Mouse (Mus musculus): ENCODE data around the gene Cfd. TPM values are rescaled to one million over a fixed set of nuclear protein-coding genes. Genes with fewer than 3 reads are reported as not detected.
A peak's percentile ranks its signal among the peaks of the same experiment; 100 is the strongest.

Gene Cfd
- total and polyA plus RNA-seq, 3 experiments: 0.26 TPM; not detected in 2

GRCm38 (mm10) chr10:79927324-79928029, 36.8 kb downstream of the Cfd start (continued):
- no peak for TF ChIP-seq ZC3H11A (IDR thresholded peaks at IDR 0.05; ENCODE audit: low read depth, low read length)
- TF ChIP-seq RAD21 (IDR thresholded peaks at IDR 0.05; ENCODE audit: low read depth, low read length): no peak; the same call in 1 of the 2 replicates
- no peak for TF ChIP-seq JUN (IDR thresholded peaks at IDR 0.05; ENCODE audit: insufficient read depth, low read depth, low read length)
- TF ChIP-seq PAX5 (IDR thresholded peaks at IDR 0.05; ENCODE audit: low read length): no peak
- no peak; the same call in 1 of the 2 replicates for TF ChIP-seq MXI1 (IDR thresholded peaks at IDR 0.05; ENCODE audit: low read depth, low read length)
- no peak; the same call in 1 of the 2 replicates for TF ChIP-seq SMC3 (IDR thresholded peaks at IDR 0.05; ENCODE audit: low read depth, low read length)
- no peak for TF ChIP-seq GABPA (IDR thresholded peaks at IDR 0.05; ENCODE audit: insufficient replicate concordance, low read depth, low read length)
- TF ChIP-seq CTCF (conservative IDR thresholded peaks at IDR 0.05 in 1 of 2, IDR thresholded peaks at IDR 0.05 in 1 of 2; ENCODE audit: low read depth in 2 of 2, low read length in 2 of 2): peak in 1 of 2 experiments; percentile 20; a peak in 2 of 4 replicates
- no peak; the same call in 1 of the 2 replicates for TF ChIP-seq POLR2AphosphoS2 (IDR thresholded peaks at IDR 0.05; ENCODE audit: low read depth, low read length)
- peak; percentile 50 for TF ChIP-seq NELFE (IDR thresholded peaks at IDR 0.05; ENCODE audit: low read depth, low read length)

DNA sequence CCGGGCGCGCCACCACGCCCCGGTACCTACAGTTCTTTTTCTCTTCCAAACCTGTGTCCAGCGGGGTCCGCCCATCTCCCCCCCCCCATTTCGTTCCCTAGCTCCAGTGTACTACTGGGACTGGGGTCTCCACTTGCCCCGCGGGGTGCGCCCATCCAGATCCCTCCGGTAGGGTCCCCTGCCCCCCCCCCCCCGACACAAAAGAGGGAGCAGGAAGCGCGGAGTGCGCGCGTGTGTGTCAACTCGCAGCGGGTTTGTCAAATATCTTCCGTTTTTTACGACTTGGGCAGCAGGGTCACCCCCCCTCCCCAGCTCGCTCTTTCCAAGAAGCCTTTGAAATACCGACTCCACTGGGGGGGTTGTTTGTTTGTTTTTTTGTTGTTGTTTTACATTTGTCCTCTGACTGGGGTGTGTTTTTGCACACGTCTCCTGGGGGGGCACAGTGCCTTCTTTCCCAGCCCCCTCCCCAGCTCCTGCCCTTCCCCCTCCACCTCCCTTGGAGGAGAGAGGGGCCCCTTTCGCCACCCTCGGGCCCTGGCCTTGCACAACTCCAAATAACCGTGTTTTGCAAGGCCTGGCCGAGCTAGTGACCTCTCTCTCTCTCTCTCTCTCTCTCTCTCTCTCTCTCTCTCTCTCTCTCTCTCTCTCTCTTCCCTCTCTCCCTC, 37.5 kb downstream of the Cfd start:
- in situ Hi-C loops (cut with MboI; ENCODE audit: low pct_ligation_motif_present, low pct_unique_long_range_greater_than_20kb, low sequenced_read_pairs): loop anchor here (5.0 kb wide), 2 partner anchors 34 to 36 kb away; partner anchors contain the start of genes Cfd and Wdr18
- H3K9me3 ChIP-seq (replicated peaks; ENCODE audit: low read length): no peaks in the 10 kb centered on the region
- no peaks in the 10 kb centered on the region for H3K27me3 ChIP-seq (replicated peaks)
- dilution Hi-C loops (cut with MboI; ENCODE audit: extremely low pct_ligation_motif_present, extremely low pct_unique_long_range_greater_than_20kb, low sequenced_read_pairs): no loop called here
- peak overlapping the region; percentile 98 for H3K9ac ChIP-seq (ENCODE audit: insufficient read depth, low read depth)
- H3K4me2 ChIP-seq (ENCODE audit: insufficient read depth, low read depth, poor library complexity, severe bottlenecking): peak overlapping the region; percentile 46; the same call in 1 of the 2 replicates
- peak; percentile 51 for DNase-seq (ENCODE audit: extremely low read depth)
- peak overlapping the region; percentile 80; the same call in 1 of the 2 replicates for H3K27ac ChIP-seq (ENCODE audit: insufficient read depth, low read depth)
- H3K4me3 ChIP-seq (replicated peaks in 1 of 3; ENCODE audit: low read depth in 2 of 3, low read length in 2 of 3, poor library complexity in 1 of 3): peak overlapping the region; percentile 72 to 96 (median 91)
- H3K36me3 ChIP-seq (replicated peaks in 1 of 2; ENCODE audit: control insufficient read depth in 1 of 2, insufficient read depth in 1 of 2, low read length in 1 of 2): peaks cover 25 to 35% of the 10 kb centered on the region in 2 experiments
- H3K4me1 ChIP-seq (ENCODE audit: control insufficient read depth in 1 of 2, insufficient read depth in 2 of 2): peaks cover 10 to 66% of the 10 kb centered on the region in 2 experiments
- peaks cover 63% of the 10 kb centered on the region for H3K79me2 ChIP-seq (replicated peaks; ENCODE audit: control insufficient read depth, extremely low read depth, insufficient read depth, poor library complexity, severe bottlenecking)
- no peak for TF ChIP-seq CTCF (conservative IDR thresholded peaks at IDR 0.05 in 1 of 2, IDR thresholded peaks at IDR 0.05 in 1 of 2; ENCODE audit: low read depth in 2 of 2, low read length in 2 of 2)
- no peak for TF ChIP-seq NRF1 (IDR thresholded peaks at IDR 0.05; ENCODE audit: low read depth, low read length)
- TF ChIP-seq CHD1 (IDR thresholded peaks at IDR 0.05; ENCODE audit: low read depth, low read length): no peak; the same call in 1 of the 2 replicates
- TF ChIP-seq POLR2A (IDR thresholded peaks at IDR 0.05; ENCODE audit: low read depth, low read length): peak; percentile 26; the same call in 1 of the 2 replicates
- TF ChIP-seq IRF4 (IDR thresholded peaks at IDR 0.05; ENCODE audit: low read depth, low read length): peak; percentile 3; the same call in 1 of the 2 replicates
- TF ChIP-seq ZMIZ1 (IDR thresholded peaks at IDR 0.05; ENCODE audit: low read depth, low read length): no peak
- TF ChIP-seq SIN3A (IDR thresholded peaks at IDR 0.05; ENCODE audit: low read length): no peak
- TF ChIP-seq EP300 (IDR thresholded peaks at IDR 0.05; ENCODE audit: low read length): no peak
- TF ChIP-seq HCFC1 (IDR thresholded peaks at IDR 0.05; ENCODE audit: low read depth, low read length): 0 out of 2 replicates have a peak, but pooled peaks have one; percentile 11
- peak; percentile 66; the same call in 1 of the 2 replicates for TF ChIP-seq CHD2 (IDR thresholded peaks at IDR 0.05; ENCODE audit: low read length)
- no peak for TF ChIP-seq E2F4 (IDR thresholded peaks at IDR 0.05; ENCODE audit: insufficient replicate concordance, low read depth, low read length)
- no peak for TF ChIP-seq USF1 (IDR thresholded peaks at IDR 0.05; ENCODE audit: low read depth, low read length)
- TF ChIP-seq MAZ (IDR thresholded peaks at IDR 0.05; ENCODE audit: low read depth, low read length): 0 out of 2 replicates have a peak, but pooled peaks have one; percentile 2
- no peak for TF ChIP-seq MYC (IDR thresholded peaks at IDR 0.05; ENCODE audit: low read depth, low read length)
- no peak for TF ChIP-seq BHLHE40 (IDR thresholded peaks at IDR 0.05; ENCODE audit: low read depth, low read length)
- no peak for TF ChIP-seq RCOR1 (conservative IDR thresholded peaks at IDR 0.05; ENCODE audit: low read depth, low read length)
- no peak for TF ChIP-seq ZC3H11A (IDR thresholded peaks at IDR 0.05; ENCODE audit: low read depth, low read length)
- no peak for TF ChIP-seq MAFK (IDR thresholded peaks at IDR 0.05; ENCODE audit: insufficient replicate concordance, low read length)
- no peak for TF ChIP-seq MXI1 (IDR thresholded peaks at IDR 0.05; ENCODE audit: low read depth, low read length)
- TF ChIP-seq JUND (conservative IDR thresholded peaks at IDR 0.05; ENCODE audit: low read depth, low read length): no peak
- TF ChIP-seq TCF12 (IDR thresholded peaks at IDR 0.05; ENCODE audit: low read depth, low read length): 0 out of 2 replicates have a peak, but pooled peaks have one; percentile 30
- TF ChIP-seq TBP (conservative IDR thresholded peaks at IDR 0.05; ENCODE audit: low read depth, low read length): no peak
- no peak for TF ChIP-seq RAD21 (IDR thresholded peaks at IDR 0.05; ENCODE audit: low read depth, low read length)
- no peak for TF ChIP-seq JUN (IDR thresholded peaks at IDR 0.05; ENCODE audit: insufficient read depth, low read depth, low read length)
- TF ChIP-seq PAX5 (IDR thresholded peaks at IDR 0.05; ENCODE audit: low read length): no peak
- no peak for TF ChIP-seq ETS1 (conservative IDR thresholded peaks at IDR 0.05; ENCODE audit: low read depth, low read length)
- TF ChIP-seq NELFE (IDR thresholded peaks at IDR 0.05; ENCODE audit: low read depth, low read length): 0 out of 2 replicates have a peak, but pooled peaks have one; percentile 3
- TF ChIP-seq ELF1 (IDR thresholded peaks at IDR 0.05; ENCODE audit: low read depth, low read length): no peak
- no peak for TF ChIP-seq GABPA (IDR thresholded peaks at IDR 0.05; ENCODE audit: insufficient replicate concordance, low read depth, low read length)
- TF ChIP-seq ZKSCAN1 (IDR thresholded peaks at IDR 0.05; ENCODE audit: borderline replicate concordance, low read depth, low read length): no peak
